Mouse (Mus musculus) CH12.LX (cell line): ENCODE results near the gene Fars2. TPM values are rescaled to one million over a fixed set of nuclear protein-coding genes. Genes with fewer than 3 reads are reported as not detected.

Experiments
- DNase-seq: peaks from one replicate; pipeline ENCODE4 v3.0.0-alpha.2; 2013; ENCODE audit errors: extremely low read depth
- H3K27ac ChIP-seq: 2 replicates; pipeline ENCODE4 v1.5.1; 2012; ENCODE audit warnings: low read depth, mild to moderate bottlenecking, control low read depth, moderate library complexity; ENCODE audit not compliant: insufficient read depth
- H3K27me3 ChIP-seq: replicated peaks from 2 replicates; pipeline ENCODE3; 2012; ENCODE audit warnings: inconsistent platforms
- H3K36me3 ChIP-seq, 2 experiments: replicated peaks in 1 of 2; 2 replicates each; pipeline versions ENCODE3 to v1.6.1; 2012; ENCODE audit warnings: inconsistent platforms in 1 of 2, low read length in 1 of 2, mild to moderate bottlenecking in 1 of 2, mixed read lengths in 1 of 2, moderate library complexity in 1 of 2; ENCODE audit not compliant: control insufficient read depth in 1 of 2, insufficient read depth in 1 of 2
- H3K4me1 ChIP-seq, 2 experiments: 2 replicates each; pipeline ENCODE4 v1.6.1; 2012; ENCODE audit warnings: inconsistent platforms in 1 of 2, moderate library complexity in 1 of 2; ENCODE audit not compliant: insufficient read depth in 2 of 2, control insufficient read depth in 1 of 2
- H3K4me2 ChIP-seq: 2 replicates; pipeline ENCODE4 v1.6.1; 2012; ENCODE audit warnings: low read depth, mild to moderate bottlenecking, control low read depth; ENCODE audit not compliant: poor library complexity, insufficient read depth, severe bottlenecking
- H3K4me3 ChIP-seq, 3 experiments: fragments of 150-350 bp in 1 of 3; sonication (generic) in 1 of 3; replicated peaks in 1 of 3; 2 replicates each; pipeline versions ENCODE3 to v1.5.1; 2011 to 2012; ENCODE audit warnings: low read depth in 2 of 3, low read length in 2 of 3, mild to moderate bottlenecking in 2 of 3, moderate library complexity in 2 of 3, control low read depth in 1 of 3, improper control_type of control experiment in 1 of 3, inconsistent platforms in 1 of 3, mixed read lengths in 1 of 3; ENCODE audit not compliant: poor library complexity in 1 of 3
- H3K79me2 ChIP-seq: replicated peaks from 2 replicates; pipeline ENCODE4 v1.6.1; 2012; ENCODE audit warnings: mild to moderate bottlenecking, moderate library complexity; ENCODE audit not compliant: control insufficient read depth, poor library complexity, insufficient read depth, severe bottlenecking; ENCODE audit errors: extremely low read depth
- H3K9ac ChIP-seq: 2 replicates; pipeline ENCODE4 v1.6.1; 2012; ENCODE audit warnings: low read depth, mild to moderate bottlenecking, control low read depth, moderate library complexity; ENCODE audit not compliant: insufficient read depth
- H3K9me3 ChIP-seq: replicated peaks from 2 replicates; pipeline ENCODE3; 2012; ENCODE audit warnings: low read length, inconsistent platforms, mixed read lengths
- CTCF ChIP-seq, 2 experiments: IDR thresholded peaks in 1 of 2; conservative IDR thresholded peaks in 1 of 2; 2 replicates each; pipeline ENCODE4 v1.5.1; 2011 to 2012; ENCODE audit warnings: low read depth in 2 of 2, low read length in 2 of 2, improper control_type of control experiment in 1 of 2, inconsistent platforms in 1 of 2, mild to moderate bottlenecking in 1 of 2, moderate library complexity in 1 of 2
- ELF1 ChIP-seq: IDR thresholded peaks from 2 replicates; pipeline ENCODE4 v1.6.1; 2014; ENCODE audit warnings: low read depth, mild to moderate bottlenecking, inconsistent platforms, low read length, improper control_type of control experiment
- EP300 ChIP-seq: IDR thresholded peaks from 2 replicates; pipeline ENCODE4 v1.6.1; 2011; ENCODE audit warnings: low read length, improper control_type of control experiment
- HCFC1 ChIP-seq: IDR thresholded peaks from 2 replicates; pipeline ENCODE4 v1.6.1; 2012; ENCODE audit warnings: low read depth, mild to moderate bottlenecking, inconsistent platforms, low read length, improper control_type of control experiment
- IRF4 ChIP-seq: IDR thresholded peaks from 2 replicates; pipeline ENCODE4 v1.6.1; 2014; ENCODE audit warnings: low read depth, mild to moderate bottlenecking, inconsistent platforms, low read length, improper control_type of control experiment
- MAFK ChIP-seq: IDR thresholded peaks from 2 replicates; pipeline ENCODE4 v1.6.1; 2011; ENCODE audit warnings: low read length, improper control_type of control experiment; ENCODE audit not compliant: insufficient replicate concordance
- MAX ChIP-seq: IDR thresholded peaks from 2 replicates; pipeline ENCODE4 v1.6.1; 2011; ENCODE audit warnings: low read length, improper control_type of control experiment
- MXI1 ChIP-seq: IDR thresholded peaks from 2 replicates; pipeline ENCODE4 v1.6.1; 2011; ENCODE audit warnings: mild to moderate bottlenecking, low read depth, low read length, improper control_type of control experiment
- MYC ChIP-seq: IDR thresholded peaks from 2 replicates; pipeline ENCODE4 v1.6.1; 2011; ENCODE audit warnings: low read depth, mild to moderate bottlenecking, improper control_type of control experiment, low read length
- NELFE ChIP-seq: IDR thresholded peaks from 2 replicates; pipeline ENCODE4 v1.6.1; 2011; ENCODE audit warnings: low read depth, low read length, improper control_type of control experiment
- POLR2A ChIP-seq: IDR thresholded peaks from 2 replicates; pipeline ENCODE4 v1.6.1; 2011; ENCODE audit warnings: low read depth, mild to moderate bottlenecking, improper control_type of control experiment, low read length
- POLR2AphosphoS2 ChIP-seq: IDR thresholded peaks from 2 replicates; pipeline ENCODE4 v1.6.1; 2011; ENCODE audit warnings: low read depth, low read length, improper control_type of control experiment
- SIN3A ChIP-seq: IDR thresholded peaks from 2 replicates; pipeline ENCODE4 v1.6.1; 2012; ENCODE audit warnings: low read length, improper control_type of control experiment, inconsistent platforms
- SMC3 ChIP-seq: IDR thresholded peaks from 2 replicates; pipeline ENCODE4 v1.6.1; 2011; ENCODE audit warnings: low read depth, low read length, improper control_type of control experiment
- TBP ChIP-seq: conservative IDR thresholded peaks from 2 replicates; pipeline ENCODE4 v1.6.1; 2011; ENCODE audit warnings: low read depth, low read length, improper control_type of control experiment
- UBTF ChIP-seq: IDR thresholded peaks from 2 replicates; pipeline ENCODE4 v1.6.1; 2012; ENCODE audit warnings: low read depth, mild to moderate bottlenecking, inconsistent platforms, low read length, improper control_type of control experiment, moderate library complexity
- USF1 ChIP-seq: IDR thresholded peaks from 2 replicates; pipeline ENCODE4 v1.6.1; 2014; ENCODE audit warnings: low read depth, mild to moderate bottlenecking, inconsistent platforms, low read length, improper control_type of control experiment
- USF2 ChIP-seq: conservative IDR thresholded peaks from 2 replicates; pipeline ENCODE4 v1.6.1; 2011; ENCODE audit warnings: low read depth, low read length, improper control_type of control experiment
- ZKSCAN1 ChIP-seq: IDR thresholded peaks from 2 replicates; pipeline ENCODE4 v1.6.1; 2012; ENCODE audit warnings: low read depth, inconsistent platforms, low read length, improper control_type of control experiment, borderline replicate concordance
- dilution Hi-C: fragments of 300-500 bp; cut with MboI; formaldehyde crosslinking; loops from 2 replicates; pipeline ENCODE4 v1.14.3; 2020; ENCODE audit warnings: low sequenced_read_pairs; ENCODE audit not compliant: extremely low pct_unique_long_range_greater_than_20kb, extremely low pct_ligation_motif_present
- in situ Hi-C: fragments of 300-500 bp; cut with MboI; formaldehyde crosslinking; loops from 3 replicates; pipeline ENCODE4 v1.14.3; 2019; ENCODE audit warnings: low sequenced_read_pairs, low pct_ligation_motif_present, low pct_unique_long_range_greater_than_20kb, mixed read lengths
- polyA plus RNA-seq: library from polyadenylated mRNA; unstranded; fragments of >175 nt; gene quantifications from 2 replicates; pipeline ENCODE4 v1.2.1, GENCODE M21; 2012; ENCODE audit warnings: low read depth; ENCODE audit not compliant: insufficient read length
- total RNA-seq, 2 experiments: library from RNA; depleted of rRNA; stranded (reverse); fragments of 300-350 nt in 1 of 2; fragments of >200 nt in 1 of 2; gene quantifications; 2 replicates each; pipeline ENCODE4 v1.2.3; 2012 to 2014

Gene Fars2
- total and polyA plus RNA-seq, 3 experiments: 30.2 to 47.7 (median 46.4) TPM

DNA sequence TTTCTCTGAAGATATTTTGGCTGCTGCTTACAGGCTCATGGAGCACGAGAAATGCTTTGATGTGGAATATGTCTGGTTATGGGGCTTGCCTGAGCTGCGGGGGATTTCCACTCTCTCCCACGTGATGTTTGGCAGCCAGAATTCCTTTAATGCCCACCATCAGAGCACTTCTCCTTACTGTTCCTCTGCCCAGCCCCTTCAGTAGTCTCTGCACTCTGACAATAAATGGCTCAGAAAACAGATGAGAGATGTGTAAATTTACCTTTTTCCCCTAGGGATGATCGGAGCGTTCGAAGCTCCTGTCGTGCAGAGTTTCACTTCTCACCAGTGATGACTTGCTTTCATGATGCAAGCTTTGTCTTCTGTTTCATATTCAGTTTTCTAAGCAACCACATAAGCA, 331.4 kb downstream of the Fars2 start (continued):
- TF ChIP-seq MXI1: peak; percentile 39; the same call in 1 of the 2 replicates

DNA sequence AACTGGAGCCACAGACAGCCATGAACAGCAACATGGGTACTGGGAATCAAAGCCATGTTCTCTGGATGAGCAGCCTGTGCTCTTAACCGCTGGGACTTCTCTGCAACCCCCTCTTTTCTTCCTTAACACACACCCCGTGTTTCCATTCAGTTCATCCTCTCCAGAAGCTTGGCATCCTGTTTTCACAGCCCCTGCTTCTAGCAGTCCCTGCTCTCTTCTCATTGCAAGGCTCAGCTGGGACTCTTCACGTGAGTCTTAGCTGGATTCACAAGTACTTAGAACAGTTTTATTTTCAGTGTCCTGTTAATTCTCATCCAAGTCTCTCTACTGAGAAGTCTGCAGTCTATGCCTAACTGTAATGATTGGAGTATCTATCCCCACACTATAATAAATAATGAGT, 334.2 kb downstream of the Fars2 start:
- in situ Hi-C loops (no loop called here), dilution Hi-C loops (no loop called here)
- peak overlapping the region in 1 of 3 experiments; percentile 19 for H3K4me3 ChIP-seq
- TF ChIP-seq NELFE (no peak), ELF1 (no peak), HCFC1 (no peak), USF2 (no peak), MYC (no peak), CTCF (conservative IDR thresholded peaks at IDR 0.05 in 1 of 2, IDR thresholded peaks at IDR 0.05 in 1 of 2; ENCODE audit: low read depth in 2 of 2, low read length in 2 of 2) (no peak), IRF4 (no peak), SMC3 (no peak), POLR2AphosphoS2 (no peak), SIN3A (no peak), MAFK (no peak), ZKSCAN1 (no peak), MAX (no peak), EP300 (no peak)
- H3K4me2 ChIP-seq: no peak overlapping the region
- peaks cover 0 to 8% of the 10 kb centered on the region in 2 experiments for H3K36me3 ChIP-seq
- no peak overlapping the region for H3K9ac ChIP-seq
- H3K9me3 ChIP-seq: no peaks in the 10 kb centered on the region
- H3K27me3 ChIP-seq: no peaks in the 10 kb centered on the region
- H3K4me1 ChIP-seq: peaks cover 26 to 91% of the 10 kb centered on the region in 2 experiments
- no peaks in the 10 kb centered on the region for H3K79me2 ChIP-seq
- DNase-seq: no peak
- H3K27ac ChIP-seq: no peak overlapping the region

DNA sequence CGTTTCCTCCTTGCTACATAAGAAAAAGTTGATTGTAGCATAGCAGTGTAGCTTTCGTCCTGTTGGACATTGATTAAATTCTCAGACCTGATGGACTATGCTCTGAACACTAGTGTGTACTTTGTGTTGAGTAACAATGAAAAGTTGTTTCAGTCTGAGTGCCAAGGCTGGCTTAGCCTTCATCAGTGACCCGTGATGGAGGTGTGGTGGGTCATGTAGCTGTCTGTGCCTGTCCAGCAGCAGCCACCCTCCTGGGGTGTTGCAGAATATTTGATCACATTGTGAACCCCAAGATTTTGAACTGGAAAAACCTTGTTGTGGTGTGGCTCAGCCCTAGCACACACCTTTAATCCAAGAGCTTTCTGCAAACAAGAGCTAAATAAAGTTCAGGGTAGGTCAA, 343.3 kb downstream of the Fars2 start:
- Histone ChIP-seq H3K4me1 (peaks cover 0 to 42% of the 10 kb centered on the region in 2 experiments; a peak in 2 of 4 replicates), H3K27me3 (no peaks in the 10 kb centered on the region), H3K79me2 (no peaks in the 10 kb centered on the region), H3K4me3 (no peak overlapping the region), H3K9ac (no peak overlapping the region), H3K27ac (no peak overlapping the region), H3K9me3 (no peaks in the 10 kb centered on the region), H3K4me2 (no peak overlapping the region), H3K36me3 (peaks cover 0 to 2% of the 10 kb centered on the region in 2 experiments)
- dilution Hi-C loops (no loop called here), in situ Hi-C loops (no loop called here)
- DNase-seq: no peak
- TF ChIP-seq UBTF (no peak), MXI1 (no peak), MYC (no peak), USF1 (no peak), POLR2AphosphoS2 (no peak), EP300 (no peak), POLR2A (no peak), TBP (no peak), MAFK (no peak)
